Mouse (Mus musculus): ENCODE measurements at regions not wholly inside any gene's neighbourhood (a gene's known extent, or its start where the extent isn't known, plus 50 kb on each side); places are given as distances from the start of the nearest gene placed in this dataset.

DNA sequence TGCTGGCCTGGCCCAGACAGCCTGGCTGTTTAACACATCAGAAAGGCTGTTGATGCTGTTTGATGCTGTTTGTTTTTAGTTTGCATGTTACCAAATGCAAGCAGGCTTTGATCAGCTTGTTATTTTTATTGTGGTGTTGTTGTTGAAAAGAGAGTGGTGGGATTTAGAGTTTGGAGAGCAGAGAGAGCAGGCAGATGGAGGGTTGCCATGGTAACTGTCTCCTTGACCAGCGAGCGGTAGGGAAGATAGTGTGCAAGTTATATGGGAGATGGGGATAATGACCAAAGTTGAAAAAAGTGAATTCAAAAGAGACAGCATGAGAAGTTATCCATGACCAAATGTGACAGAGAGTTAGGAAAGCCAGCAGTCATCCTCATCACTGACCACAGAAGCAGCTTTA lies 83.3 kb downstream of the Cmc2 start:
- no peak for DNase-seq (ENCODE audit: low spot score in 2 of 2)

DNA sequence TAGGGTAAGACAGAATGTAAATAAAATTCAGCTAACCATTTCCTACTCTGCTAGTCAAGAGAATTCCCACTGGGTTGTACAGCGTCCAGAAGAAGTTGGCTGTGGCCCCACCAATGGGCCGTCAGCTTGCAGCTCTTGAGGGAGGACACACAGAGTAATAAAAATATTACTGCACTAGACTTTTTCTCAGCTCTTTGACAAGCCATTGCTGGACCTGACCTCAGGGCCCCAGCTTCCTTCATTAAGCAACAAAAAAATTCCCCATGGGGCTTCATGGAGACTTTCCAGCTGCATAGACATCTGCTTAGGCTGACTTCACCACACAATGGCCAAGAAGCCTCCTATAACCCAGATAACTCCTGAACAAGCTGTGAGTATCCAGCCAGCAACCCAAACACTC lies 89.1 kb downstream of the Cmc2 start:
- DNase-seq (ENCODE audit: low spot score in 2 of 2) = peak; percentile 43 to 78

DNA sequence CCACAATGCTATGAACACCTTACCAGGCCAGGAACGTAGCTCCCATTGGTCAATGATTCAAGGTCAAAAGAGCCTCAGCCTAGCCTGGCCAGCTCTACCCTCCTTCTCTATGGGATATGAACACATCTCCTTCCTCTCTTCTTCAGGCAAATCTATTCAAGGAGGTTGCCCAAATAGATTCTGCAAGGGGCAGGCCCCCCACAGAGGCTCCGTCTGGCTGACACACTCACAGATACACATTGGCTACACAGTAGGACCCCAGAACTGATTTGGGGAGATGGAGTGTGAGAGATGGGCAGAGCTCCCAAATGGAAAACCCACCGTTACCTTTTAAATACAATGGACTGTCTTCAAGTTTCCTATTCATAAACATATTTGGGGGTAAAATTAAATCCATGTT lies 91.6 kb downstream of the Cmc2 start:
- DNase-seq (ENCODE audit: low spot score in 2 of 2) = no peak

DNA sequence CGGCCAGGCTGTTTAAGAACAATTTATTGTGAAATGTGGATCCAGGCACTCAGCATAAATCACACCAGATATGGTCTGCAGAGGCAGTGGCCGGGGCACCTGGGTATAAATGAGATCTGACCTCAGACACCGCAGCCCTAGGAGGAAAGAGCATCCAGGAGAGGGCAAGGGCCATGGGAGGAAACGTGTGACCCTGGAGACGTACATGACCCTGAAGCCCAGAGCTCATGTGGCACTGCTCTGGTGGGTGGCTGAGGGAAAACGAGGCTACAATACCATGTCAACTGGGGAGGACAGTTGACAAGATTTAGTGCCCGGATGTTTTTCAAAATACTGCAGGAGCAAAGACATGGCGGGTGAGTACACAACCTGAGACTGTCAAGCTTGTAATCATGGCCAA lies 93.0 kb downstream of the Cmc2 start:
- DNase-seq (ENCODE audit: low spot score in 2 of 2) = no peak

DNA sequence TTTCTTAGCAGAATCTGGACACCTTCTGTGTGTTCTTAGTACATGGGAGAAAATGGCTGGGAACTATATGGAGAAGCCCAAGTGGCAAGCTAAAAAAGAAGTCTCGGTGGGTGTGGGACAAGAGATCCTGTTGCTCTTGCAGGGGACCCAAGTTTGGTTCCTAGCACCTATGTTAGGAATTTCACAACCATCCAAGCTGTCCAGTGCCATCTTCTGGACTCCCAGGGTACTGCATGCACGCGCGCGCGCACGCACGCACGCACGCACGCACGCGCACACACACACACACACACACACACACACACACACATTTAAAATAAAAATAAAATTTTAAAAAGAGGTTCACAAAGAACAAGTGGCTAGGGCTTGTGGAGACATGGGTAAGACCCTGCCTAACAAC lies 94.1 kb downstream of the Cmc2 start:
- DNase-seq (ENCODE audit: low spot score in 2 of 2) = no peak

DNA sequence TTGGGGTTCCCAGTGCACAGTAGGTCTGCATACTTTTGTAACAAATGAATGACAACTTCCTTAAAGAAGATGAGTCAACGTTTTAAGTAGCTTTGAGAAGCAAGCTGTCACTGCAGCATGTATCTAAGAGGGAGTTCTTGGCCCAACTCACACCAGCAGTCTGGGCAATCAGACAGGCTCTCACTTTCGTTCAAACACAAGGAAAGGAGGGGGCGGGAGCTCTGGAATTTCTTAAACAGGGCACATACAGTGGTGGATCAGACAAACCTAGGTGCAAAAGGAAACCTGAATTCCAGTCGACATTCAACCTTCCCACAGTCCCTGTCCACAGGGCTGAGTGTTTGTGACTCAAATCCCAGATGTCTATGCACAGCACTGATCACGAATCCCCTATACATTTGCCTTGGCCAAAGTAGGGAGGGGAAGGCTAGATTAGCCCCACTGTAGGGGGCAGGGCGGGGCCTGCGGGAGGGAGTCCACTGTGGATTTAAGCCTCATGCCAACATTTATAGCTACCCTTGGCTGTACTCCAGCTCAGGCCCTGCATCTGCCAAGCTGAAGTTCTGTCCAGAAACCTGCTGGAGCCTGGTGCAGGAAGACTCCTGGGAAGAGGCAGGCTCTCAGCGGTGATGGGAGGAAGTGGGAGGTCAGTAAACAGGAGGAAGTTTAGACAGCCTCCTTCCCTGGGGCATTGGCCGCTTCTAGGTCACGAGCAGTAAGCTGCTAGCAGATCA lies 81.5 kb upstream of the Cdyl2 start:
- DNase-seq (ENCODE audit: low spot score in 2 of 2) = peak in 1 of 2 experiments; percentile 62

DNA sequence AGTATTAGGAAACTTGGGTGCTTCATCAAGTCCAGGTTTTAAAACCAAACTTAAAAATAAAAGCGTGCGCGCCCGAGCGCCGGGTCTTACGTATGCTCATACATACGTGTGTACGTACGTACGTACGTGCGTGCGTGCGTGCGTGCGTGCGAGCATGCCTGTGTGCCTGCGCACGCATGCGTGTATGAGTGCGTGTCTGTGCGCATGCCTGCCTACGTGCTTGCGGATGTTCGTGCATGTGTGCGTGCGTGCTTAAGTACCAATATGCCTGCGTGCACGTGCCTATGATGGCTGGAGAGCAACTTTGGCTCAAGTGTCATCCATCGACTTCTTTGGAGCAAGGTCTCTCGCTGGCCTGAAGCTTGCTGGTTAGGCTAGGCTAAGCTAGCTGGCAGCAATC lies 68.5 kb upstream of the Cdyl2 start:
- no peak for DNase-seq (ENCODE audit: low spot score in 2 of 2)

DNA sequence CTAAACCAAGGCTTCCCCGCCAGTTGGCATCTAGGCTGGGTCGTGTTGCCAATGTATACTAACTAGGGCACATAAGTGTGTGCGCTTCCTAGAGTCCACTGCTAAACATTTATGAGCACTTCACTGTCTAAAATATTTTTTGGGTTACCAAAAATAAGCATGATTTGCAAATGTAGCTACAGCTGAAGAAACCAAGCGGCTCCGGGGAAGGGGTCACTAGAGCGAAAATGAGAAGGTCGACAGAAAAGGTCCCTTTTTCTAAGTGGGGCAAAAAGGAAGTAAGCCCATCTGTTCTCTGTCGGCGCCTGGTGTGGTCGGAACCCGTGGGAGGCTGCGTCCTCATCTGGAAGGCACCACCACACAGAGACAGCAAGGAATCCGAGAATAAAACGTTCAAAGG lies 67.8 kb upstream of the Cdyl2 start:
- DNase-seq (ENCODE audit: low spot score in 2 of 2) = no peak

DNA sequence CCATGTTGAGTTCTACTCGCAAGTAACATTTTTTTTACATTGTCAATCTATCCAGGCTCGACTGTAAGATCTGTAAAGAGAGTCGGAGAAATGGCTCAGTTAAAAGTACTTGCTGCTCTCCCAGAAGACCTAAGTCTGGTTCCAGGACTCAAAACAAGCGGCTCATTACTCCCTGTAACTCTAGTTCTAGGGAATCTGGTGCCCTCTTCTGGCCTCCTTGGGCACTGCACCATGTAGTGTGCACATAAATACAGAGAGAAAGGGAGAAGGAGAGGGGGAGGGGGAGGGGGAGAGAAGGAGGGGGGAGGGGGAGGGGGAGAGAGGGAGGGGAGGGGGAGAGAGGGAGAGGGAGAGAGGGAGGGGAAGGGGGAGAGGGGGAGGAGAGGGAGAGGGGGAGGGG lies 66.2 kb upstream of the Cdyl2 start:
- DNase-seq (ENCODE audit: low spot score in 2 of 2) = no peak

DNA sequence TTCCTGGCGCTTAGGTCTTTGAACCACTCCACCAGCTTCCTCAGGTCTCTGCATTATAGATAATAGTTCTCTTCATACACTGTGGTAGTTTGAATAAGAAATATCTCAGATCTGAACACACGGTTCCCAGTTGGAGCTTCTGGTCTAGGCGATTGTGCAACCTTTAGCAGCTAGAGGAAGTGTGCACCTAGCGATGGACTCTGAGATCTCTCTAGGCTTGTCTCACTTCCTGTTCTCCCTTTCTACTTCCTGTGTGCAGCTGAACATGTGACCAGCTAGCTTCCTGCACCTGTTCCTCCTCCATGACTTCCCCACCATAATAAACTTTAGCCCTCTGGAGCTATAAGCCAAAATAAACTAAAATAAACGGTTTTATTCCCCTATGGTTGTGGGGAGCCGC lies 62.9 kb upstream of the Cdyl2 start:
- no peak for DNase-seq (ENCODE audit: low spot score in 2 of 2)

DNA sequence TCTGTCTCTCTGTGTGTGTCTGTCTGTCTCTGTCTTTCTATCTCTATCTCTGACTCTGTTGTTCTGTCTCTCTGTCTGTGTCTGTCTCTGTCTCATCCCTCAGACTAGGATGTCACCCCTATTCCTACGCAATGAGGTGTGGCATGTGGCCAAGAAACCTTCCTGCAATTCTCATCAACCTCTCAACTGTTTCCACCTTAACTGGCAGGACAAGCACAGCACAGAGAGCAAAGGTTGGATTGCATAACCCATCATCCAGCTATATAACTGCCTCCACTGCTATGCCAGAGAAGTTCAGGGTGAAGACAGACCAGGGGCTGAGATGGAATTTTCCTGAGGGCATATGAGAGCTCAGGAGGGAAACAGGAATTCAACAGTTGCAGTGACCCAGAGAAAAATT lies 60.3 kb upstream of the Cdyl2 start:
- no peak for DNase-seq (ENCODE audit: low spot score in 2 of 2)

DNA sequence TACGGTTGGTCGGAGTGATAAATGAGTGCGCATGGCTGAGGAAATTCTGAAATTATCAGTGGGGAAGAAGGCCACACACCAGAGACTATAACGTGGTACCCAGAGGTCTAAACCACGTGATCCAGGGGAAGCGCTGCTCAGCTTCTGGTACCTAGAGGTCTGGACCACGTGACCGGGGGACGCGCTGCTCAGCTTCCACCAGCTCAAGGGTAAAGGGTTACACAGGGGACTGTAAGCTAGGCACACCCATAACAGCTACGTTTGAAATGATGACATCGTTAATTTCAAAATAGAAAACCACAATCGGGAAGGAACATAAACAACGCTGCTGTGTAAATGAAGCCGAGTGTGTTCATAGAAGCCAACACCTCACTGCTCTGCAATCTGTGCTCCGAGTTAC lies 57.5 kb upstream of the Cdyl2 start:
- no peak for DNase-seq (ENCODE audit: low spot score in 2 of 2)
